Mouse (Mus musculus): ENCODE data around the gene Aoc3. TPM values are rescaled to one million over a fixed set of nuclear protein-coding genes. Genes with fewer than 3 reads are reported as not detected.

The Aoc3 gene
- 1.9 and 2.7 TPM in 2 replicates for polyA plus RNA-seq (2015; fragmentation: Nextera tagmentation; extraction: Ambion mirVana)

DNA sequence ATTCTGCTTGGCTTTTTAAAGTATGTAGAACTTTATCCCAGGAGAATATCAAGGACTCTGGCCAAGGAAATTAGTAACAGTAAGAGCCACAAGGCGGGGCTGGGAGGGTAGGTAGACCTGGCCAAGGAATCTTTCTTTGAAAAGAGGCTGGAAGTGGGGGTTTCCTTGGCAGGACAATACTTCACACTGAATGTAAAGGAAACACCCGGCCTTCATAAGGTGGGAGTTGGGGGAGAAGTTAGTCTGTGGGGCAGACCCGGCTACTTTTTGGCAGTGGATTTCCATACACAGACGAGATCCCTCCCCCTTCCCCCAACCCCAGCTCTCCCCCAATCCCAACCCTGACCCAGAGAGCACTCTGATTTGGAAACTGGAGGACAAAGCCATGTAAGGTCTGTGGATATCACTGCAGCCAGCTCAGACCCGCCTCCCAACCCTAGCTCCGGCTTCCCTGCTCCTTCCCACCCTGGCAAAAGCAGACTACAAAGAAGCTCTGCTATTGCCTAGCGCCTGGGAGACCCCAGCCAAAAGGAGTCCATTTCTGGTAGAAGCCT, at the start of gene Aoc3:
Aoc3 (plus strand) TSS at position 235 of the 554 bp plus-strand sequence.
- Histone ChIP-seq H3K4me3 (peak within 1 kb of the TSS; percentile 25), H3K27ac (peak within 1 kb of the TSS; percentile 75), H3K27me3 (no peaks in the 10 kb centered on the region), H3K9ac (no peak within 1 kb of the TSS), H3K4me1 (replicated peaks) (peaks cover 15% of the 10 kb centered on the region), H3K9me3 (replicated peaks) (no peaks in the 10 kb centered on the region), H3K36me3 (peaks cover 3% of the 10 kb centered on the region; the same call in 1 of the 2 replicates), H3K4me2 (peak within 1 kb of the TSS; percentile 40)
- peak; percentile 68 for ATAC-seq (replicated peaks; ENCODE audit: insufficient number of reproducible peaks, insufficient read depth, low FRiP score, low read depth)
- WGBS, result 44% methylated on average over 7 of the region's 7 CpGs

- H3K9me3 ChIP-seq (replicated peaks), result no peaks in the 10 kb centered on the region
- WGBS, result 50% methylated on average over 7 of the region's 7 CpGs
- H3K36me3 ChIP-seq, result no peaks in the 10 kb centered on the region; the same call in 1 of the 2 replicates
- H3K27ac ChIP-seq, result no peak overlapping the region
- H3K27me3 ChIP-seq, result peaks cover 3% of the 10 kb centered on the region; the same call in 1 of the 2 replicates
- no peak overlapping the region for H3K4me3 ChIP-seq
- H3K4me1 ChIP-seq (replicated peaks), result peaks cover 26% of the 10 kb centered on the region
- no peak for ATAC-seq (replicated peaks; ENCODE audit: insufficient number of reproducible peaks, insufficient read depth, low FRiP score, low read depth)
- no peak overlapping the region for H3K4me2 ChIP-seq
- no peak overlapping the region for H3K9ac ChIP-seq
These were observed 49.6 kb upstream of the Aoc3 start for GRCm38 (mm10) chr11:101280837-101281236.

DNA sequence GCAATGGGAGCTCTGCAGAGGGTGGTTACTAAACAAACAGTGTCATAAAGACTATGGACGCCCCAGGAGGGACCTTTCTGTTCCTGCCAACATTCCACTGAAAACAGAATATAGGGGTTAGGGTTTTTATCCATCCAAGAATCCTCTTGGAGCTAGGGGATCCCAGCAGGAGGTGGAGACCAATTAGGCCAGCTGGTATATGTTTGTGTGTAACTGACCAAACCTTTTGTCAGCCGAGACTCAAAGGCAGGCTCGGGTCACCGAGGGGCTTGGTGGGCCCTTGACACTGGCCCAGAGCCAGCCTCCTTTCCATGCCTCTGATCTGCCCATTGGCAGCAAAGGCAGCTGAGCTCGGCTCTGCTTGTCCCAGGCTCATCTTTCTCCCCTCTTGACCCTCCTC, 47.5 kb upstream of the Aoc3 start:
- Histone ChIP-seq H3K4me1 (replicated peaks) (peaks cover 8% of the 10 kb centered on the region), H3K9ac (no peak overlapping the region), H3K27ac (no peak overlapping the region), H3K4me3 (no peak overlapping the region), H3K9me3 (replicated peaks) (no peaks in the 10 kb centered on the region), H3K36me3 (0 out of 2 replicates have a peak, but pooled peaks cover 8% of the 10 kb centered on the region), H3K27me3 (peaks cover 3% of the 10 kb centered on the region; the same call in 1 of the 2 replicates), H3K4me2 (no peak overlapping the region)
- 31% methylated on average over 5 of the region's 5 CpGs for WGBS
- no peak for ATAC-seq (replicated peaks; ENCODE audit: insufficient number of reproducible peaks, insufficient read depth, low FRiP score, low read depth)

DNA sequence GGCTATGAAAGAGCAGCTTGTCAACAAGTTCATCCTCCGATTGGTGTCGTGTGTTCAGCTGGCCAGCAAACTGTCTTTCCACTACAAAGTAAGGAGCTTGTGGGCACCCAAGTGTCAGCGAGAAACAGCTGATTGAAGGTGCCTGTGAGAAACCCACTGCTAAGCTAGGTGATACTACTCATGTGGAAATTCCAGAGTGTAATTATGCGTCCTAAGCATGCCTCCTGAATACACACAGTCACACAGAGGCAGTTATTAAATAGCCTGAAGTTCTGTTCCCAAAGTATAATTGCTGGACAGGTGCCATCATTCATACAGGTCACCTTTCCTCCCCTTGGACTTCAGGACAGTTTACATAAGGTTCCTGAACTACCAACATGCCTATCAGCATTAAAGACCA, 46.6 kb upstream of the Aoc3 start:
- Histone ChIP-seq H3K4me3 (no peak overlapping the region), H3K27me3 (peaks cover 3% of the 10 kb centered on the region; the same call in 1 of the 2 replicates), H3K4me2 (no peak overlapping the region), H3K9me3 (replicated peaks) (no peaks in the 10 kb centered on the region), H3K4me1 (replicated peaks) (peaks cover 4% of the 10 kb centered on the region; the same call in 1 of the 2 replicates), H3K9ac (no peak overlapping the region), H3K27ac (no peak overlapping the region), H3K36me3 (peaks cover 16% of the 10 kb centered on the region)
- WGBS, result 57% methylated on average over 4 of the region's 4 CpGs
- ATAC-seq (replicated peaks; ENCODE audit: insufficient number of reproducible peaks, insufficient read depth, low FRiP score, low read depth), result no peak

GRCm38 (mm10) chr11:101287306-101287705, 43.1 kb upstream of the Aoc3 start:
- WGBS, result 76% methylated on average over 9 of the region's 9 CpGs
- Histone ChIP-seq H3K27ac (no peak overlapping the region), H3K4me1 (replicated peaks) (no peaks in the 10 kb centered on the region), H3K4me2 (no peak overlapping the region), H3K27me3 (no peaks in the 10 kb centered on the region), H3K36me3 (peaks cover 45% of the 10 kb centered on the region), H3K4me3 (no peak overlapping the region), H3K9ac (no peak overlapping the region), H3K9me3 (replicated peaks) (no peaks in the 10 kb centered on the region)
- ATAC-seq (replicated peaks; ENCODE audit: insufficient number of reproducible peaks, insufficient read depth, low FRiP score, low read depth), result no peak

DNA sequence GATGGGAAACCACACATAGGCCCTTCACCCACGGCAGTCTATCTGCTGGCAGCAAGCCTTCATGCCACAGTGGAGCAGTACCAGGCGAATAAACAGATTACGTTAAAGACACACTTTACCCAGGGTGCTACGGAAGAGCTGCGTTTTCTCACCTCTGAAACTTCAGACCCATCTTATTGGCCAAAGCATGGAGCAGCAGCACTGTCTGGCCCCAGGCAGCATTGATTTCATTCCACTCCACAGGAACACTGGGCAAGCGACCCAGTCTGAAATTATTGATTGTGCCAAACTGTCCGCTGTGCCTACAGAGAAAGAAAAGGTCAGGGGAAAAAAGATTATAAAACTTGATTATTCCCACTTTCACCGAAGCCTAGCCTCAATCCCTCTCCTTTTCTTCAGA, 39.2 kb upstream of the Aoc3 start:
- Histone ChIP-seq H3K27ac (no peak overlapping the region), H3K9me3 (replicated peaks) (no peaks in the 10 kb centered on the region), H3K9ac (no peak overlapping the region), H3K4me3 (no peak overlapping the region), H3K4me2 (no peak overlapping the region), H3K27me3 (no peaks in the 10 kb centered on the region), H3K36me3 (peaks cover 70% of the 10 kb centered on the region), H3K4me1 (replicated peaks) (no peaks in the 10 kb centered on the region)
- ATAC-seq (replicated peaks; ENCODE audit: insufficient number of reproducible peaks, insufficient read depth, low FRiP score, low read depth), result no peak
- 94% methylated on average over 8 of the region's 8 CpGs for WGBS

DNA sequence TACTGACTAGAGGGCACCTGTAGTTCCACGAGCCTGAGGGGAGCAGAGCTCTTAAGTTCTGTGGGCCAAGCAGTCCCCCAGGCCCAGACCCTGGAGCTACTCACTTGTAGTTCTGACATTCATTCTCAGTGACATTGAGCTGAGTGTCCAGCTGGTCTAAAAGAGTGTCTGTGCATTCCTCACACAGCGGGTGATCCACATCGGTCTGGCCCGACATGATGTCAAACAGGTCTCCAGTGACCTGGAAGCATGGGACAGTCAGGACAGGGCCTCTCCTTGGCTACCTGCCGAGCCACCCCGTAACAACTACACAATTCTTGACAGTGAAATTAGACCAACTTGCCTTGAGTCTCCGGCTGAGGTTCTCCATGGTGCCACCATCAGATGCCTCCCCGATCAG, 35.2 kb upstream of the Aoc3 start:
- Histone ChIP-seq H3K4me3 (no peak overlapping the region), H3K9ac (no peak overlapping the region), H3K36me3 (peaks cover 43% of the 10 kb centered on the region), H3K9me3 (replicated peaks) (no peaks in the 10 kb centered on the region), H3K4me2 (no peak overlapping the region), H3K27me3 (no peaks in the 10 kb centered on the region), H3K27ac (no peak overlapping the region), H3K4me1 (replicated peaks) (no peaks in the 10 kb centered on the region)
- ATAC-seq (replicated peaks; ENCODE audit: insufficient number of reproducible peaks, insufficient read depth, low FRiP score, low read depth), result no peak
- WGBS, result 92% methylated on average over 8 of the region's 8 CpGs

DNA sequence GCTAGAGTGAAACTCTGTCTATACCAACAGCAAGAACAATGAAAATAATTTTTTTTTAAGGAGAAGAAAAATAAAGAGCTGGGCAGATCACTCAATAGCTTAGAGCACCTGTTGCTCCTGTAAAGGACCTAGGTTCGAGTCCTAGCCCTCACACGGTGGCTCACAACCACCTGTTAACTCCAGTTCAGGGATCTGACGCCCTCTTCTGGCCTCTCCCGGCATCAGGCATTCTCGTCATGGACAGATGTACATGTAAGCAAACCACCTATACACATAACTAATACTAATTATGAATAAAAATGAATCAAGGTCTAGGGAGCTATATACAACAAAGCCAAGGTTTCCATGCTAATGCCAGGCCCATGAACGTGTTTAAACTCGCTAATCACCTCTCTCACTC, 29.5 kb upstream of the Aoc3 start:
- Histone ChIP-seq H3K9ac (peak overlapping the region; percentile 90), H3K36me3 (peaks cover 1% of the 10 kb centered on the region; the same call in 1 of the 2 replicates), H3K9me3 (replicated peaks) (no peaks in the 10 kb centered on the region), H3K27ac (no peak overlapping the region), H3K4me1 (replicated peaks) (peaks cover 15% of the 10 kb centered on the region), H3K27me3 (no peaks in the 10 kb centered on the region), H3K4me2 (peak overlapping the region; percentile 89), H3K4me3 (peak overlapping the region; percentile 95)
- whole genome bisulfite sequencing, result 66% methylated on average over 7 of the region's 7 CpGs
- no peak for ATAC-seq (replicated peaks; ENCODE audit: insufficient number of reproducible peaks, insufficient read depth, low FRiP score, low read depth)

DNA sequence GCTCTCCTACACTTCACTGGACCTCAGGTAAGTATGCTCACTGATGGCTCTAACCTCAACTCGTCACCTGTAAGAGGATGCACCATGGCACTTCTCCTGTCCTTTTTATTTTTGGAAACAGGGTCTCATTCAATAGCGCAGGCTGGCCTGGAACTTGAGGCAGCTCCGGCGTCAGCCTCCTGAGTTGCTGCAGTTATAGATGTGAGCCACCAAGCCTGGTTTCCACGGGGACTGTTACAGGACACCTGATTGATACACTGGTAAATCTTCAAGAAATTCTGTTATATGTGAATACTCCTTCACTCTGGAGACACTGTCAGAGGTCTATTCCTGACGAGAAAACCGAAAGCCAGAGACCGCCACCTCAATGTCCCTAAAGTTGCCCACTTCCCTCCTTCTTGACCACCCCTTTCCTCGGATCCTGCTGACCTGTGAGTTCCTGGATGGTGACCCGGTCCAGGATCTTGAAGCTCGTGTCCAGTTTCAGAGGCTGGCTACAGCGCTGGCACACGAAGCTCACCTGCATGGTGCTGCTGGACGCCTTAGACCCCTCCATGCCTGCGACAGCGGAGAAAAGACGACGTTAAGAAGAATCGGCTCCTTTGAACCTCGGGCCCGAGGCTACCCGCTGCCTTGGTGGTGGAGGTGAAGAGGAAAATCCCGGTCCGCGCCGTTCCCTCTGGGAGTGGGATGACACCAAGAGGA, 29.0 kb upstream of the Aoc3 start:
- Histone ChIP-seq H3K4me2 (peak overlapping the region; percentile 89), H3K27ac (peak overlapping the region; percentile 66), H3K36me3 (no peaks in the 10 kb centered on the region), H3K4me1 (replicated peaks) (peaks cover 15% of the 10 kb centered on the region), H3K9me3 (replicated peaks) (no peaks in the 10 kb centered on the region), H3K4me3 (peak overlapping the region; percentile 95), H3K27me3 (no peaks in the 10 kb centered on the region), H3K9ac (peak overlapping the region; percentile 90)
- peak; percentile 37; the same call in 1 of the 2 replicates for ATAC-seq (replicated peaks; ENCODE audit: insufficient number of reproducible peaks, insufficient read depth, low FRiP score, low read depth)
- 11% methylated on average over 26 of the region's 26 CpGs for WGBS

DNA sequence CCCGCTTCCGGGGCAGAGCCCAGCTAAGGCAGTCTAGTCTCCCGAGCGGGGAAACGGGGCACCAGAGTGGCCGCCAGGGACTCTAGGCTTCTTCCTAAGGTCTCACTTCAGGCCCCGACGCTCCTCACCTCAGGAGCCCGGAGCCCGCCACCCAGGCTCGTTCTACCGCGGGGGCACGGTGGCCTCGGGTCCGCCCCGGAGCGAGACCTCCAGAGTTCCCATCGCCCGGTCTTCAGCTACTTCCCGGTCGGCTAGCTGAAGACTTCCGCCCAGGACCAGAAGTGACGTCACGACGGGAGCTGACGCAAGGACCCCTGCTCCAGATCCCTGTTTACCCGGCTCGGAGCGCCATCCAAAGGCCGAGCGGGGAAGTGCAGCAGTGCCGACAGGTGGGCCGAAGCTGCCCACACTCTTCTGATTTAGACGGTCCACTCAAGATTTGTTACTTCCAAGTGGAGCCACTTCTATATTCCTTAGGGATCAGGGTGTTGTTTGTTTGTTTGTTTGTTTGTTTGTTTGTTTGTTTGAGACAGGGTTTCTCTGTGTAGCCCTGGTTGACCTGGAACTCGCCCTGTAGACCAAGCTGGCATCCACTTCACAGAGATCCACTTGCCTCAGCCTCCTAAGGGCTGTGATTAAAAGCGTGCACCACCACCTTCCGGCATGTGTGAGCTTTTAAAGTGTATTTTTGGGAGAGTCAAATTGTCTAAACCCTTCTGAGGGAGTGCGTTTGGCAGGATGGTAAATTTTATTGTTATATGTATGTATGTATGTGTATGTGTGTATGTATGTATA, 28.2 kb upstream of the Aoc3 start, which contains the start of gene Becn1:
Becn1 (minus strand) TSS at position 283 of the 795 bp plus-strand sequence.
- H3K9me3 ChIP-seq (replicated peaks), result no peaks in the 10 kb centered on the region
- H3K27me3 ChIP-seq, result no peaks in the 10 kb centered on the region
- peak within 1 kb of the TSS; percentile 90 for H3K9ac ChIP-seq
- peak within 1 kb of the TSS; percentile 89 for H3K4me2 ChIP-seq
- no peaks in the 10 kb centered on the region for H3K36me3 ChIP-seq
- H3K4me1 ChIP-seq (replicated peaks), result peaks cover 15% of the 10 kb centered on the region
- 5% methylated on average over 39 of the region's 39 CpGs for WGBS
- H3K27ac ChIP-seq, result peak within 1 kb of the TSS; percentile 66
- ATAC-seq (replicated peaks; ENCODE audit: insufficient number of reproducible peaks, insufficient read depth, low FRiP score, low read depth), result peak; percentile 87
- H3K4me3 ChIP-seq, result peak within 1 kb of the TSS; percentile 95

DNA sequence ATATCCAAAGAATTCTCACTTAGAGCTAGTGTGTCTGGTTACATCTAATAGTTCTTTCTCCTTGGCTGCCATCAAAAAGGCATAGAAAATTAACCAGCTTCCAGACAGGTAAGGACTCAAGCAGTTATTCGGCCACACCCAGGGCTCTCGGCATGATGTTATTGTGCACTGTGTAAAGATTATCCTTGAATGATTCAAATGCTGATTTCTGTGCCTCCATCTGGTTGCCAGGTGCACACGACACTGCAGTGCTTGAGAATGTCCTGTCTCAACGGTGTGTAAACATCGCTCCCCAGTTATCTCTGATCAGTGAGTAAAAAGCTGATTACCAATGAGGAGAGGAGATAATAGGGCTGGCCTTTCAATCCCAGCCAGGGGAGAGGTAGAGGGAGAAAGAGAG, 22.7 kb upstream of the Aoc3 start:
- WGBS, result 18% methylated on average over 5 of the region's 5 CpGs
- no peaks in the 10 kb centered on the region for H3K9me3 ChIP-seq (replicated peaks)
- no peak overlapping the region for H3K4me2 ChIP-seq
- no peaks in the 10 kb centered on the region for H3K27me3 ChIP-seq
- no peaks in the 10 kb centered on the region for H3K36me3 ChIP-seq
- H3K4me1 ChIP-seq (replicated peaks), result no peaks in the 10 kb centered on the region
- no peak for ATAC-seq (replicated peaks; ENCODE audit: insufficient number of reproducible peaks, insufficient read depth, low FRiP score, low read depth)
- H3K9ac ChIP-seq, result no peak overlapping the region
- no peak overlapping the region for H3K4me3 ChIP-seq
- no peak overlapping the region for H3K27ac ChIP-seq
